Comparison of ENCODE assay signal across 26 mouse cellular contexts in genomic region chr1:37583167-37583566, GRCm38 (mm10). TPM values are rescaled to one million over a fixed set of nuclear protein-coding genes. Genes with fewer than 3 reads are reported as not detected.
DNase-seq lines count a peak whose midpoint lies in the region; ATAC-seq and TF ChIP-seq lines count a peak whose summit lies in the region.
"Had no signal": no experiment of that assay in that cellular context is flagged by ENCODE, and none has a peak within 500 bp of the region (broad histone marks: within the 10 kb centered on the region; RNA-seq: fewer than 3 reads in every experiment).

No protein-coding gene starts in this region.

- H3K27ac ChIP-seq in stomach, embryonic 14.5 days (ENCODE audit: low read length), result peak overlapping the region; percentile 69
- H3K27ac ChIP-seq in stomach, postnatal 0 days (replicated peaks), result peak overlapping the region; percentile 79
- H3K27ac ChIP-seq in kidney, embryonic 14.5 days (ENCODE audit: low read depth, low read length), result no peak overlapping the region
- H3K27ac ChIP-seq: embryonic facial prominence, embryonic 10.5 days; embryonic facial prominence, embryonic 13.5 days; heart, adult 2 months; heart, embryonic 10.5 days; heart, embryonic 13.5 days; hindbrain, embryonic 12.5 days; hindbrain, embryonic 15.5 days had no signal

- DNase-seq in heart, adult 11 months, result peak; percentile 77
- DNase-seq in heart, postnatal 4 days, result no peak
- DNase-seq in stomach, postnatal 0 days (ENCODE audit: low spot score), result no peak
- no peak for DNase-seq in neural tube, embryonic 10.5 days (ENCODE audit: extremely low spot score, low spot score)
- DNase-seq: adrenal gland, adult 2 months; adrenal gland, postnatal 14 days; B cell, adult 2 months; cerebellum, adult 11 months; cerebellum, adult 2 months; gastrocnemius, postnatal 25 days; heart, adult 2 months; heart, postnatal 14 days had no signal

- peak overlapping the region; percentile 70 for H3K4me3 ChIP-seq in megakaryocyte, embryonic 14.5 days (replicated peaks)
- no peak overlapping the region for H3K4me3 ChIP-seq in stomach, embryonic 14.5 days (ENCODE audit: low read depth, low read length)
- H3K4me3 ChIP-seq in stomach, postnatal 0 days (ENCODE audit: low read depth, low read length), result no peak overlapping the region
- no peak overlapping the region for H3K4me3 ChIP-seq in kidney, embryonic 14.5 days (ENCODE audit: low read length)
- H3K4me3 ChIP-seq: embryonic facial prominence, embryonic 10.5 days; embryonic facial prominence, embryonic 13.5 days; erythroblast, embryonic 14.5 days; heart, adult 2 months; heart, embryonic 10.5 days; heart, embryonic 13.5 days; hindbrain, embryonic 12.5 days; hindbrain, embryonic 15.5 days had no signal

- no peak for TF ChIP-seq EP300 in stomach, postnatal 0 days (optimal IDR thresholded peaks at IDR 0.05)

- peaks cover 30% of the 10 kb centered on the region for H3K4me1 ChIP-seq in megakaryocyte, embryonic 14.5 days
- H3K4me1 ChIP-seq in stomach, embryonic 14.5 days (ENCODE audit: control insufficient read depth, insufficient read depth, low read length), result peaks cover 9% of the 10 kb centered on the region; the same call in 1 of the 2 replicates
- peaks cover 12% of the 10 kb centered on the region for H3K4me1 ChIP-seq in stomach, postnatal 0 days (replicated peaks; ENCODE audit: control insufficient read depth, insufficient read depth)
- H3K4me1 ChIP-seq in kidney, embryonic 14.5 days (ENCODE audit: control insufficient read depth, insufficient read depth, low read length), result no peaks in the 10 kb centered on the region
- H3K4me1 ChIP-seq: embryonic facial prominence, embryonic 10.5 days; hindbrain, embryonic 12.5 days; hindbrain, embryonic 15.5 days had no signal

- no peak overlapping the region for H3K9ac ChIP-seq in stomach, embryonic 14.5 days (replicated peaks; ENCODE audit: low read depth, low read length)
- H3K9ac ChIP-seq in stomach, postnatal 0 days (ENCODE audit: low read length), result no peak overlapping the region
- H3K9ac ChIP-seq in kidney, embryonic 14.5 days (ENCODE audit: low read depth, low read length), result no peak overlapping the region
- H3K9ac ChIP-seq: embryonic facial prominence, embryonic 13.5 days; heart, embryonic 13.5 days; hindbrain, embryonic 12.5 days; hindbrain, embryonic 15.5 days had no signal

- no peak for ATAC-seq in megakaryocyte, adult 5-6 weeks (ENCODE audit: poor library complexity, severe bottlenecking)
- ATAC-seq in stomach, embryonic 14.5 days (ENCODE audit: insufficient number of reproducible peaks, insufficient read depth, low FRiP score, low read depth), result no peak
- ATAC-seq in stomach, postnatal 0 days (ENCODE audit: low FRiP score, low TSS enrichment), result peak; percentile 1; the same call in 1 of the 2 replicates
- no peak for ATAC-seq in kidney, embryonic 14.5 days (ENCODE audit: low FRiP score, low TSS enrichment)
- ATAC-seq: forebrain, embryonic 14.5 days had no signal

- 81% methylated on average over 8 of the region's 8 CpGs for WGBS in stomach, embryonic 14.5 days
- 80% methylated on average over 8 of the region's 8 CpGs for WGBS in stomach, postnatal 0 days
- 96% methylated on average over 8 of the region's 8 CpGs for WGBS in kidney, embryonic 14.5 days

- H3K27me3 ChIP-seq in megakaryocyte, embryonic 14.5 days (replicated peaks), result peaks cover 32% of the 10 kb centered on the region
- no peaks in the 10 kb centered on the region for H3K27me3 ChIP-seq in stomach, embryonic 14.5 days (ENCODE audit: control insufficient read depth, insufficient read depth, low read length)
- no peaks in the 10 kb centered on the region for H3K27me3 ChIP-seq in stomach, postnatal 0 days (ENCODE audit: control insufficient read depth, insufficient read depth, low read length)
- H3K27me3 ChIP-seq in kidney, embryonic 14.5 days (ENCODE audit: control insufficient read depth, insufficient read depth, low read length), result no peaks in the 10 kb centered on the region
- H3K27me3 ChIP-seq: CH12.LX; embryonic facial prominence, embryonic 13.5 days; hindbrain, embryonic 12.5 days; hindbrain, embryonic 15.5 days had no signal

- no peaks in the 10 kb centered on the region for H3K36me3 ChIP-seq in megakaryocyte, embryonic 14.5 days (replicated peaks; ENCODE audit: low read length)
- no peaks in the 10 kb centered on the region for H3K36me3 ChIP-seq in stomach, embryonic 14.5 days (ENCODE audit: control insufficient read depth, insufficient read depth, low read length)
- H3K36me3 ChIP-seq in stomach, postnatal 0 days (ENCODE audit: control insufficient read depth, insufficient read depth, low read length), result no peaks in the 10 kb centered on the region
- no peaks in the 10 kb centered on the region for H3K36me3 ChIP-seq in kidney, embryonic 14.5 days (ENCODE audit: control insufficient read depth, insufficient read depth, low read length)
- H3K36me3 ChIP-seq: embryonic facial prominence, embryonic 10.5 days; embryonic facial prominence, embryonic 13.5 days; G1E; heart, embryonic 10.5 days; heart, embryonic 13.5 days; hindbrain, embryonic 12.5 days; hindbrain, embryonic 15.5 days had no signal

- no peak for TF ChIP-seq CTCF in stomach, postnatal 0 days (IDR thresholded peaks at IDR 0.05; ENCODE audit: low read depth)

- H3K9me3 ChIP-seq in megakaryocyte, embryonic 14.5 days, result no peaks in the 10 kb centered on the region
- no peaks in the 10 kb centered on the region for H3K9me3 ChIP-seq in stomach, embryonic 14.5 days (ENCODE audit: control insufficient read depth, low read depth, low read length)
- H3K9me3 ChIP-seq in stomach, postnatal 0 days (ENCODE audit: control insufficient read depth, low read length), result no peaks in the 10 kb centered on the region
- no peaks in the 10 kb centered on the region for H3K9me3 ChIP-seq in kidney, embryonic 14.5 days (ENCODE audit: control insufficient read depth, low read length)
- H3K9me3 ChIP-seq: embryonic facial prominence, embryonic 10.5 days; embryonic facial prominence, embryonic 13.5 days; G1E; heart, embryonic 10.5 days; heart, embryonic 13.5 days; hindbrain, embryonic 12.5 days; hindbrain, embryonic 15.5 days had no signal

- no peak overlapping the region for H3K4me2 ChIP-seq in stomach, embryonic 14.5 days (replicated peaks; ENCODE audit: low read depth, low read length)
- no peak overlapping the region for H3K4me2 ChIP-seq in stomach, postnatal 0 days (replicated peaks; ENCODE audit: low read depth)
- H3K4me2 ChIP-seq in kidney, embryonic 14.5 days (replicated peaks; ENCODE audit: low read depth, low read length), result no peak overlapping the region
- H3K4me2 ChIP-seq: embryonic facial prominence, embryonic 13.5 days; heart, embryonic 13.5 days; hindbrain, embryonic 12.5 days; hindbrain, embryonic 15.5 days had no signal

RNA-seq across cellular contexts. Expression of gene Mgat4a, which starts 42.4 kb away (rescaled TPM):
- 10 to 100 TPM; 15.1 to 15.5 TPM for total RNA-seq in heart, postnatal 4 days (2021)
- polyA plus RNA-seq in megakaryocyte, embryonic 14.5 days (2012; ENCODE audit: insufficient read depth, low replicate concordance), result 0.27 and 0.30 TPM in 2 replicates
- 3.5 and 5.1 TPM in 2 replicates for total RNA-seq in megakaryocyte, adult 5-6 weeks (2015)
- total RNA-seq in megakaryocyte, adult 5-6 weeks (2017), result 5.5 and 6.9 TPM in 2 replicates
- polyA plus RNA-seq in stomach, embryonic 14.5 days (2014; fragmentation: Nextera tagmentation; extraction: Ambion mirVana), result 16.4 and 18.6 TPM in 2 replicates
- 13.7 and 13.8 TPM in 2 replicates for polyA plus RNA-seq in stomach, postnatal 0 days (2015; fragmentation: Nextera tagmentation; extraction: Ambion mirVana)
- polyA plus RNA-seq in kidney, embryonic 14.5 days (2014; fragmentation: Nextera tagmentation; extraction: Ambion mirVana), result 7.1 and 9.5 TPM in 2 replicates
